Mouse (Mus musculus): Measurements from ENCODE around the gene Vipr1.

DNA sequence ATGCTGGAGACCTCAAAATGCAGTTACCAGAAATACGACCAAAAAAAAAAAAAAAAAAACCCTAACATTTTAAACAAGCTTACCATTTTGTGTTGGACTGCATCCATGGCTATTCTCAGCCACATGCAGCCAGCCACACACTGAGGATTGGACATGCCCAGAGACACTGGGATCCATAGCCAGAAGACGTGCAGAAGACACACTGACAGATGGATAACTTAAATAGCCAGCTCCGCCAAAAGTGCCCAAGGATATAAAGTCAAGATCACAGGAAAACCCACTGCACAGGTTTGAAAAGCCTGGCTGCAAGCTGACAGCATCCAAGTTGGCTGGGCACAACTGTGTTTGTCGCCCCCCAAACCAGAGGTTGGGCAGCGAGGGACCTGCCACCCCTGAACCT is 21.6 kb downstream of the Vipr1 start:
- no peak for TF ChIP-seq POLR2A (IDR thresholded peaks at IDR 0.05; ENCODE audit: insufficient read depth, low read depth, low read length)
- no peak for TF ChIP-seq CTCF (IDR thresholded peaks at IDR 0.05; ENCODE audit: insufficient read depth, low read depth, low read length)
